Mouse (Mus musculus) neural tube, embryonic 13.5 days (tissue): ENCODE measurements around the gene Slc18a2. TPM values are rescaled to one million over a fixed set of nuclear protein-coding genes. Genes with fewer than 3 reads are reported as not detected.
A peak's percentile ranks its signal among the peaks of the same experiment; 100 is the strongest.

ENCODE experiments used
- ATAC-seq: fragments of 200-750 bp; cut with Nextera tagmentation; 2 replicates; pipeline ENCODE4 v1.8.0; 2017; ENCODE audit warnings: low read depth, mild to moderate bottlenecking, moderate TSS enrichment, moderate library complexity
- H3K27ac ChIP-seq: fragments of 300-500 bp; sonication (generic); replicated peaks from 2 replicates; pipeline ENCODE4 v1.5.1; 2015; ENCODE audit warnings: moderate library complexity, mild to moderate bottlenecking, inconsistent platforms
- H3K27me3 ChIP-seq: fragments of 300-500 bp; sonication (generic); 2 replicates; pipeline ENCODE4 v1.6.1; 2015; ENCODE audit warnings: mild to moderate bottlenecking, inconsistent platforms
- H3K36me3 ChIP-seq: fragments of 300-500 bp; sonication (generic); 2 replicates; pipeline ENCODE4 v1.6.1; 2015; ENCODE audit warnings: mild to moderate bottlenecking, inconsistent platforms
- H3K4me1 ChIP-seq: fragments of 300-500 bp; sonication (generic); replicated peaks from 2 replicates; pipeline ENCODE4 v1.6.1; 2015; ENCODE audit warnings: inconsistent platforms
- H3K4me2 ChIP-seq: fragments of 300-500 bp; sonication (generic); 2 replicates; pipeline ENCODE4 v1.6.1; 2015; ENCODE audit warnings: inconsistent platforms, mild to moderate bottlenecking, moderate library complexity
- H3K4me3 ChIP-seq: fragments of 300-500 bp; sonication (generic); 2 replicates; pipeline ENCODE4 v1.5.1; 2015; ENCODE audit warnings: mild to moderate bottlenecking, inconsistent platforms
- H3K9ac ChIP-seq: fragments of 300-500 bp; sonication (generic); 2 replicates; pipeline ENCODE4 v1.6.1; 2015; ENCODE audit warnings: moderate library complexity, mild to moderate bottlenecking, inconsistent platforms
- H3K9me3 ChIP-seq: fragments of 300-500 bp; sonication (generic); 2 replicates; pipeline ENCODE4 v1.6.1; 2016; ENCODE audit warnings: inconsistent platforms
- WGBS: fragments of 180-500 bp; shearing (Covaris S2); methylation state at CpG from one replicate; pipeline ENCODE4 v1.1.7; 2015; 5-methylcytosine and 5-hydroxymethylcytosine counted together
- polyA plus RNA-seq: library from polyadenylated mRNA; unstranded; fragments of >200 nt; fragmentation: Nextera tagmentation; extraction: Ambion mirVana; gene quantifications from 2 replicates; pipeline ENCODE4 v1.2.1, GENCODE M21; 2015

Gene Slc18a2
- polyA plus RNA-seq, 1 experiment from 2014 or later: 10.6 TPM

DNA sequence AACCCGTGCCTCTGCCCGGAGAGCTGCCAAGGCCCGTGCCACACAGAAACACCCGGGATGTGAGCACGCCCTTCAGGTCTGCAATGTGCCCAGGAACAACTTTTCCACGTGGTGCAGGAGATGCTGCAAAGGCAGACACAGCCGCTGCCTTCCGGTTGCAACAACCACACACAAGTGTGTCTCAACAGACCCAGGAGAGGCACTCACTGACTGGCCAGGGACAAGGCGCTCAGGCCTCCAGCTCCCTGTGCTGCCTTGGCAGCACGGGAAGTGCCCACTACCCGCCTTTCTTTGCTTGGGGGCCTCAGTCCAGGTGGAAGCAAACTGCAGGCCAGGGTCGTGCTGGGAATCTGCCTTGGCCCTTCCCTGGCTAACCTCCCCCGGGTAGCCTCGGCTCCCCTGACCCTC, 83.6 kb downstream of the Slc18a2 start:
- Histone ChIP-seq H3K27ac (no peak overlapping the region), H3K9ac (peak overlapping the region; percentile 87), H3K4me1 (peaks cover 48% of the 10 kb centered on the region), H3K9me3 (no peaks in the 10 kb centered on the region), H3K4me2 (peak overlapping the region; percentile 100), H3K4me3 (peak overlapping the region; percentile 79), H3K27me3 (no peaks in the 10 kb centered on the region), H3K36me3 (no peaks in the 10 kb centered on the region)
- ATAC-seq: no peak
- WGBS: under 1% methylated on average over 14 of the region's 14 CpGs

DNA sequence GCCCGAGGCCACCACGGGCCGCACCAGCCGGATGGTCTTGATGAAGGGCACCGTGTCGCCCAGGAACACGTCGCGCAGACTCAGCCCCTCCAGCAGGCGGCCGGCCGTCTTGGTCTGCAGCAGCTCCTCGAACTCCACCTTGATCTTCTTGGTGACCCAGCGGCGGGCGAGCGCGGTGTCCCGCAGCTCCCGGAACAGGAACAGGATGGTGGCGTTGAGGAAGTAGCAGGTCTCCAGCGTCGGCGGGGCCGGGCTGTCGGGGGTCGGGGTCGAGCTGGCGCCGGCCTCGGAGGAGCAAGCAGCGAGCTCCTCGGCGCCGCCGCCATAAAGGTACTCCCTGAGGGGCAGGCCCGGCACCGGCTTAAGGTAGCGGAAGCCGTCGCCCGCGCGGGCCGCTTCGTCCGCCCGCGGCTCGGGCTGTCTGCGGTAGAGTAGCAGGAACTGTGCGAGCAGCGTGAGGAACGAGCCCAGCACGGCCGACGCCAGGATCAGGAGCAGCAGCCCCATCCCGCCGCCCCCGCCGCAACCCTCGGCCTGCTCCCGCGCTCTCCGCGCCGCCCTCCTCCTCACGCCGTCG, 84.5 kb downstream of the Slc18a2 start:
- Histone ChIP-seq H3K9ac (peak overlapping the region; percentile 87), H3K9me3 (no peaks in the 10 kb centered on the region), H3K4me1 (peaks cover 48% of the 10 kb centered on the region), H3K27me3 (no peaks in the 10 kb centered on the region), H3K27ac (peak overlapping the region; percentile 96), H3K36me3 (no peaks in the 10 kb centered on the region), H3K4me3 (peak overlapping the region; percentile 79), H3K4me2 (peak overlapping the region; percentile 100)
- WGBS: 0% methylated on average over 65 of the region's 70 CpGs
- ATAC-seq: peak; percentile 66

Other genes with a start within 250 kb of the Slc18a2 start
- gene Shtn1, start 184.8 kb upstream of the Slc18a2 start, polyA plus RNA-seq: 33.8 and 35.0 TPM in 2 replicates
- gene Vax1, start 90.8 kb upstream of the Slc18a2 start, polyA plus RNA-seq: not detected in 2 replicates
- gene Kcnk18, start 41.7 kb upstream of the Slc18a2 start, polyA plus RNA-seq: not detected in 2 replicates
- gene Rps12-ps3, start 61.4 kb downstream of the Slc18a2 start, polyA plus RNA-seq: 4.9 and 12.1 TPM in 2 replicates
- 10.4 and 10.9 TPM in 2 replicates for gene Pdzd8, start 84.9 kb downstream of the Slc18a2 start, polyA plus RNA-seq
- gene Emx2, start 197.5 kb downstream of the Slc18a2 start, polyA plus RNA-seq: 0.32 TPM in 1 of 2 replicates, not detected in the other